ENCODE assay signal across 7 mouse cellular contexts in the genomic region with DNA sequence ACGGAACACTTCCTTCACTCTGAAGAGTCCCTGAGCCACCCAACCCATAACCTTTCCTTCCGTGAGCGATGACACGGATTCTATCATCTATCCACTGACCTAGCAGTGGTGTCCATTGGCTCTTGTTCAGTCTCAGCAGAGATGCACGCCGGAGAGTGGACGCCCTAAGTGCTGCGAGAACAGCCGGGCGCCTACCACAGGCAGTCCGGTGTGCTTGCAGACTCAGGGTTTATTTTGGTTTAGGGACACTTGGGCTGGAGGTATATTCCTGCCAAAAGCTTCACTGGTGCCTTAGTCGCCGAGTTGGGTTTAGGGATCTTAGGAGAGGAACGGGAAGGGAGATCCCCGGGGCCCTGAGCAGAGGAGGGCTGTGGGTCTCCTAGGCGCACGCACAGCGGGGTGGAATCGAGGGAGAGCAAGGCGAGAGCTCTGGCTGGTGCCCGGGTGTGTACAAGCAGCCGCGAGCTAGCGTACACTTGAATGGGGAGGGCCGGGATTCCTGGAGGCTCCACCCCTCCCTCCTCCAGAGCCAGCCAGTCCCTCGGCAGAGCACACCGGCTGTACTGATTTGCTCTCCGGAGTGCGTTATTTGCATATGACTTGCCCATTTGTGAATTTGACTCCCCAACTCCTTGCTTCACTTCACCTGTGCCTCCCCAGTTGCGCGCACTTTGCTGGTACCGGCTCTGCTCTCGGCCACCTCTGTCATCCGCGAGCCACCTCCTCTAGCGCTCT.
A peak's percentile ranks its signal among the peaks of the same experiment; 100 is the strongest.
DNase-seq lines count a peak whose midpoint lies in the region; ATAC-seq and TF ChIP-seq lines count a peak whose summit lies in the region.

No protein-coding gene starts in this region.

- WGBS in forebrain, embryonic 10.5 days: under 1% methylated on average over 36 of the region's 36 CpGs
- 2% methylated on average over 35 of the region's 36 CpGs for WGBS in heart, embryonic 14.5 days
- under 1% methylated on average over 36 of the region's 36 CpGs for WGBS in kidney, postnatal 0 days
- WGBS in limb, embryonic 15.5 days: under 1% methylated on average over 36 of the region's 36 CpGs
- under 1% methylated on average over 36 of the region's 36 CpGs for WGBS in midbrain, embryonic 15.5 days
- WGBS in stomach, postnatal 0 days: under 1% methylated on average over 36 of the region's 36 CpGs

- H3K27ac ChIP-seq in forebrain, embryonic 10.5 days: peak overlapping the region; percentile 56
- no peak overlapping the region for H3K27ac ChIP-seq in heart, embryonic 14.5 days (replicated peaks in 1 of 2; ENCODE audit: control insufficient read depth in 1 of 2, insufficient read depth in 1 of 2, low read depth in 2 of 2, low read length in 2 of 2)
- no peak overlapping the region for H3K27ac ChIP-seq in kidney, postnatal 0 days
- no peak overlapping the region for H3K27ac ChIP-seq in limb, embryonic 15.5 days
- H3K27ac ChIP-seq in midbrain, embryonic 15.5 days: peak overlapping the region; percentile 72
- no peak overlapping the region for H3K27ac ChIP-seq in stomach, postnatal 0 days (replicated peaks)

- H3K4me3 ChIP-seq in forebrain, embryonic 10.5 days: peak overlapping the region; percentile 63
- H3K4me3 ChIP-seq in heart, embryonic 14.5 days (ENCODE audit: control insufficient read depth in 1 of 2, insufficient read depth in 1 of 2, low read depth in 1 of 2, low read length in 2 of 2): peak overlapping the region; percentile 48 to 52
- H3K4me3 ChIP-seq in kidney, postnatal 0 days (replicated peaks; ENCODE audit: low read depth, low read length): peak overlapping the region; percentile 35
- peak overlapping the region; percentile 46 for H3K4me3 ChIP-seq in limb, embryonic 15.5 days
- H3K4me3 ChIP-seq in midbrain, embryonic 15.5 days: peak overlapping the region; percentile 50
- H3K4me3 ChIP-seq in stomach, postnatal 0 days (ENCODE audit: low read depth, low read length): peak overlapping the region; percentile 46

- H3K4me1 ChIP-seq in forebrain, embryonic 10.5 days: peaks cover 33% of the 10 kb centered on the region
- H3K4me1 ChIP-seq in heart, embryonic 14.5 days (ENCODE audit: control insufficient read depth in 2 of 2, insufficient read depth in 2 of 2, low read length in 2 of 2): peaks cover 8 to 9% of the 10 kb centered on the region in 2 experiments; a peak in 3 of 4 replicates
- H3K4me1 ChIP-seq in kidney, postnatal 0 days (replicated peaks; ENCODE audit: insufficient read depth, low read length): peaks cover 9% of the 10 kb centered on the region
- H3K4me1 ChIP-seq in limb, embryonic 15.5 days: peaks cover 12% of the 10 kb centered on the region; the same call in 1 of the 2 replicates
- peaks cover 34% of the 10 kb centered on the region for H3K4me1 ChIP-seq in midbrain, embryonic 15.5 days
- H3K4me1 ChIP-seq in stomach, postnatal 0 days (replicated peaks; ENCODE audit: control insufficient read depth, insufficient read depth): no peaks in the 10 kb centered on the region

- TF ChIP-seq EP300 in stomach, postnatal 0 days (optimal IDR thresholded peaks at IDR 0.05): no peak

- H3K9me3 ChIP-seq in forebrain, embryonic 10.5 days: no peaks in the 10 kb centered on the region
- H3K9me3 ChIP-seq in heart, embryonic 14.5 days (ENCODE audit: control insufficient read depth, low read length): no peaks in the 10 kb centered on the region
- H3K9me3 ChIP-seq in kidney, postnatal 0 days (replicated peaks; ENCODE audit: low read length): no peaks in the 10 kb centered on the region
- no peaks in the 10 kb centered on the region for H3K9me3 ChIP-seq in limb, embryonic 15.5 days
- H3K9me3 ChIP-seq in midbrain, embryonic 15.5 days: no peaks in the 10 kb centered on the region
- no peaks in the 10 kb centered on the region for H3K9me3 ChIP-seq in stomach, postnatal 0 days (ENCODE audit: control insufficient read depth, low read length)

- no peaks in the 10 kb centered on the region for H3K36me3 ChIP-seq in forebrain, embryonic 10.5 days (replicated peaks)
- no peaks in the 10 kb centered on the region for H3K36me3 ChIP-seq in heart, embryonic 14.5 days (ENCODE audit: control insufficient read depth, insufficient read depth, low read length)
- H3K36me3 ChIP-seq in kidney, postnatal 0 days (ENCODE audit: insufficient read depth, low read length): no peaks in the 10 kb centered on the region
- no peaks in the 10 kb centered on the region for H3K36me3 ChIP-seq in limb, embryonic 15.5 days
- no peaks in the 10 kb centered on the region for H3K36me3 ChIP-seq in midbrain, embryonic 15.5 days (replicated peaks)
- H3K36me3 ChIP-seq in stomach, postnatal 0 days (ENCODE audit: control insufficient read depth, insufficient read depth, low read length): no peaks in the 10 kb centered on the region

- peak overlapping the region; percentile 56 for H3K9ac ChIP-seq in heart, embryonic 14.5 days (ENCODE audit: low read length)
- peak overlapping the region; percentile 18; the same call in 1 of the 2 replicates for H3K9ac ChIP-seq in kidney, postnatal 0 days (ENCODE audit: low read depth, low read length)
- H3K9ac ChIP-seq in limb, embryonic 15.5 days: peak overlapping the region; percentile 35; the same call in 1 of the 2 replicates
- peak overlapping the region; percentile 55 for H3K9ac ChIP-seq in midbrain, embryonic 15.5 days
- peak overlapping the region; percentile 38 for H3K9ac ChIP-seq in stomach, postnatal 0 days (ENCODE audit: low read length)

- DNase-seq in cerebellum, adult 11 months: peak; percentile 90
- DNase-seq in forebrain, embryonic 10.5 days (ENCODE audit: extremely low spot score, low spot score): peak; percentile 84
- DNase-seq in kidney, postnatal 0 days (ENCODE audit: low spot score): peak; percentile 95
- peak; percentile 88 for DNase-seq in stomach, postnatal 0 days (ENCODE audit: low spot score)

- H3K4me2 ChIP-seq in heart, embryonic 14.5 days (ENCODE audit: low read length): peak overlapping the region; percentile 96
- H3K4me2 ChIP-seq in kidney, postnatal 0 days (ENCODE audit: low read length): peak overlapping the region; percentile 58
- H3K4me2 ChIP-seq in limb, embryonic 15.5 days: peak overlapping the region; percentile 92
- H3K4me2 ChIP-seq in midbrain, embryonic 15.5 days: peak overlapping the region; percentile 93
- peak overlapping the region; percentile 83 for H3K4me2 ChIP-seq in stomach, postnatal 0 days (replicated peaks; ENCODE audit: low read depth)

- peaks cover 71% of the 10 kb centered on the region for H3K27me3 ChIP-seq in forebrain, embryonic 10.5 days (ENCODE audit: poor library complexity, severe bottlenecking)
- peaks cover 25% of the 10 kb centered on the region for H3K27me3 ChIP-seq in heart, embryonic 14.5 days (ENCODE audit: control insufficient read depth, insufficient read depth, low read length)
- no peaks in the 10 kb centered on the region for H3K27me3 ChIP-seq in kidney, postnatal 0 days (ENCODE audit: insufficient read depth, low read length)
- peaks cover 8% of the 10 kb centered on the region; the same call in 1 of the 2 replicates for H3K27me3 ChIP-seq in limb, embryonic 15.5 days
- H3K27me3 ChIP-seq in midbrain, embryonic 15.5 days (replicated peaks): no peaks in the 10 kb centered on the region
- H3K27me3 ChIP-seq in stomach, postnatal 0 days (ENCODE audit: control insufficient read depth, insufficient read depth, low read length): no peaks in the 10 kb centered on the region

- ATAC-seq in heart, embryonic 14.5 days (ENCODE audit: insufficient number of reproducible peaks, insufficient read depth, low FRiP score, low read depth): peak; percentile 96
- ATAC-seq in kidney, postnatal 0 days (replicated peaks; ENCODE audit: low FRiP score, low read depth): peak; percentile 98
- ATAC-seq in limb, embryonic 15.5 days (ENCODE audit: insufficient number of reproducible peaks, low FRiP score, low TSS enrichment, low read depth): peak; percentile 94
- peak; percentile 96 for ATAC-seq in midbrain, embryonic 15.5 days (replicated peaks)
- ATAC-seq in stomach, postnatal 0 days (ENCODE audit: low FRiP score, low TSS enrichment): peak; percentile 100

- no peak; the same call in 1 of the 2 replicates for TF ChIP-seq CTCF in kidney, postnatal 0 days (IDR thresholded peaks at IDR 0.05; ENCODE audit: low read depth)
- TF ChIP-seq CTCF in stomach, postnatal 0 days (IDR thresholded peaks at IDR 0.05; ENCODE audit: low read depth): peak; percentile 33; the same call in 1 of the 2 replicates

Comparison
In these comparisons a context has a peak if more than half of its experiments do, and no peak if none do; other contexts are left out.
1. H3K27ac ChIP-seq: peak in forebrain, embryonic 10.5 days (single experiment) and midbrain, embryonic 15.5 days (single experiment); none in heart, embryonic 14.5 days (0 of 2), kidney, postnatal 0 days (single experiment), limb, embryonic 15.5 days (single experiment) and stomach, postnatal 0 days (single experiment).
2. Peak in every context shown above with its lines, with median percentiles within 50 percentile points of each other: DNase-seq, H3K4me3 ChIP-seq, ATAC-seq, H3K4me2 ChIP-seq and H3K9ac ChIP-seq.